Mouse (Mus musculus) embryo, embryonic 10 days (tissue): ENCODE data around the gene Smox.

Experiments used
- DNase-seq: peaks from one replicate; pipeline ENCODE4 v3.0.0-alpha.2; 2015; ENCODE audit warnings: low spot score

The Smox gene

DNA sequence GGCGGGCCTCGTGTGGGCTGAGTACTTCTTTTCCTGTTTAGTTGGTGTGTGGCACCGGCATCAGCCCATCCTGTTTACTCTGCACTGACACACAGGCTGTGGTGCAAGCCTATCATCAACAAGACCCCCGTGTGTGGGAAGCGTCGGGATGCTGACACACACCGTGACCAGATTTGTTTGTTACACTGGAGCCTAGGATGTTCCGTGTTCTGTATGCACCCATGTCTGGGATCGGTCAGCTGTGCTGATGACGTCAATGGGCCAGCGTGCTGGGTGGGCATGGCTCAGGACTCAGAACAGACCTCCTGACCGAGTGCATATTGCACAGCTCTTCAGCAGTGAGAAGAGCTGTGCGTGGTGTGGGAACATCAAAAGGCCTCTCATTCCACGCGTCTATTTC, 6.2 kb upstream of the Smox start:
- DNase-seq, result no peak

DNA sequence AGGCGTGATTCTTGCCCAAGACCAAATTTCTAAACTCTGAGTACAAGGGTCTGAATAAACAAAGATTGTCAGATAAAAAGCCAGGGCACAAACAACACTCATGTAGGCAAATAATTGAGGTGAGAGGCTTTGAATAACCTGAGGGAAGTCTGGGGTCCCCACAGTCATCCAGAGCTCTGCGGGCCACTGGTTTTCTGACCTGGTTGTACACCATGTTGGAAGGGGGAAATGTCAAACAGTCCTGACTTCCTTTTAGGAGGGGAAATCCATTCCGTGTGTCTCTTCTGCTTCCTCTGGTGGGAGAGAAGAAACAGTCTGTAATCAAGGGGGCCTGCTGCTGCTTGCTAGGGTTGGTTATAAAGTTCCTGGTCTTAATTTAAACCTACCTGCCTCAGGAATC, 5.2 kb upstream of the Smox start:
- no peak for DNase-seq

DNA sequence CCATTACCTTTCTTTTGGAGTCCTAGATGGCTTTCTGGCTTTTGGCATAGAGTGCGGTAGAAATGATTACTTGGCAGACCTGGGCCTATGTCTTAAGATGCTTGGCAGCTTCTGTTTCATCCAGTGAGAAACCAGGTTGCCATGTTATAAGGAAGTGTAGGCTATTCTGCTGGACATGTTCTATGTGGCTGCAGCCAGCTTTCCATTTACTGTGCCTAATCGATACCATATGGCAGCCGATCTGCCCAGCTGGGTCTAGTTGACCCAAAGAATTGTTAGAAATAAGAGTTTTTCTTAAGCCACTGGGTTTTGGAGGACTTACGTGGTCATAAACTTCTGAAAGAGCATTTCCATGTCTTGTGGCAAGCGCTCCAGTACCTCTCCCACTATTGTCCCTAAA, 4.0 kb upstream of the Smox start:
- no peak for DNase-seq

DNA sequence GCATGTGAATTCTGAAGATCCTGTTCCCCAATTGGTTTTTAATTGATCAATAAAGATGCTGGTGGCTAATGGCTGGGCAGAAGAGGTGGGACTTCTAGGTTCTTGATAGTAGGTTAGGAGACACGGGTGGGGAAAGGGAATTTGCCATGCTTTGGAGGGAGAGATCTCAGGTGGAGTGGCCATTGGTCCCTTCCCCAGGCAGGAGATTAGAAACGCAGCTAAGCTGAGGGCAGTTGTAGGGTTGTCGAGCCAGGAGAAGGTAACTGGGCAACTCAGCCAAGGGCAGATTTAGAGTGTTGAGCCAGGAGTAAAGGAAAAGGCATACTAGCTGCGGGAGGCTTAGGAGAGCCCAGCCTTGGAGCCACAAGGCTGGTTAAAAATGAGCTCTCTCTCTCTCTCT, 3.0 kb upstream of the Smox start:
- no peak for DNase-seq

DNA sequence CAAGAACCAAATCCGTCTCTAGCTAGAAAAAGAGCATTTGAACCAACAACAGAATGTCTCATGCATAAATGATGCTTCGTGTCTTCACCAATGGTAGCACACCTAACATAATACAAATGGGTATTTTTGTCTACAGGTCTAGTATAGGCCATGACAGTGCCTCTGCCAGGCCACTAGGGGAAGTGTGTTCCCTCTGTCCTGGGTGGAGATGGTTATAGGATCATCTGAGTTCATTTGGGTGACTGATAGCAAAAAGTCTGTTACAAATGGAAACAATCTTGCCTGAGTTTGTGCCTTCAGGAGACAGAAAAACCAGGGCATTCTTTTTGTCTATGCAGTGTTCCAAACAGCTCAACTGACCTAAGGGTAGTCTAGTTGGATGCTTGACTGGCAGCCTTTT, 2.4 kb upstream of the Smox start:
- DNase-seq, result no peak

DNA sequence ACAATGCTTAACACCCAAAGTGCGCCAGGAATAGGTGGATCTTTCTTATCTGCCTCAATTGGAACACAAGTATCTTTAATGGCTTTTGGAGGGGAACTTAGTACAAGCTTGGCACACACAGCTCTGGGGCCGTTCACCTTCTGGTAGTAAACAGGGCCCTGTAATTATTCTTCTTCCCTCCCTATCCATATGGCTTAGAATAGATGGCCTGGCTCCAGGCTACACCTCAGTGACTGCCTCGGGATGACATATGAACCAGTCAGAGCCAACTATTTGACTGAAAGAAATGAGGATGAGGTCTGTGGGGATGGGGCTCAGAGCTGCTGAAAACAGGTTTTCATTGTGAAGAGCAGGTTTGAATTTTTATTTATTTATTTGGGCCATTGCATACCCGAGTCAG, 1.7 kb upstream of the Smox start:
- DNase-seq, result no peak

DNA sequence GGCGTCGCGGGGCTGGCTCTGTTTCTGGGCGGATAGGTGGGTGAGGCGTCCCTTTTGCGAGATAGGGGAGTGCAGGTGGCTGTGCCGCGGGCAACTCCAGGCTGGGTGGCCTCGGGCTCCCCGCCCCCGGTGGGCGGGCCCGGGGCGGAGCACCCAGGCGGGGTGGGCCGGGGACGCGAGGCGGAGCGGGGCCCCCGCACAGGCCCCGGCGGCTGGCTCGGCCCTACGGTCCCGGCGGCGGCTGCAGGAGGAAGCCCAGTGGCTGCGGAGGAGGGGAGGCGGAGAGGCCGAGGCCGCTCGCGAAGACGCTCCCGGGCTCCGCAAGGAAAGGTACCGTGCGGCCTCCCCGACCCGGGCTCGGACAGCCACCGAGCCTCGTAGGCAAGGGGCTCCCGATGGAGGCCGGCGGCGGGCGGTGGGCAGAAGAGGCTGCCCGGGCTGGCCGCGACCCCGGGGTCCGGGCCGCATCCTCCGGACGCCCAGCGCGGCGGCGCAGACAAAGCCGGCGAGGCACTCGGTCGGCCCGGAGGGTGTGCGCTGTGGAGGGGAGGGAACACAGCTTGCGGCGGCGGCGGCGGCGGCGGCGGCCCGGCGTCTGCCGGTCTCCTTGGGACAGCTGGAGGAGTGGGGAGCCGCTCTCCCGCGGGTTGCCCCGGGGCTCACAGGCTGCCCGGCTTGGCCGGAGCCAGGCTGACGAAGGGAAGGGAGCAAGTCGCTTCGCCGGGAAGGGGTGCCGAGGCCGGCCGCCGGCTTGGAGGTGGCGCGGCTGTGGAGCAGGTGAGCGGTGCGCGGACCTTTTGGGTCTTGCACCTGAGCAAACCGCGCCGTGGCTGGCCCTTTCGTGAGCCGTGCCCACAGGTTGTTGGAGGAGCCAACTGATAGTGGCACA, 655 bp downstream of the Smox start:
- peak; percentile 69 for DNase-seq

DNA sequence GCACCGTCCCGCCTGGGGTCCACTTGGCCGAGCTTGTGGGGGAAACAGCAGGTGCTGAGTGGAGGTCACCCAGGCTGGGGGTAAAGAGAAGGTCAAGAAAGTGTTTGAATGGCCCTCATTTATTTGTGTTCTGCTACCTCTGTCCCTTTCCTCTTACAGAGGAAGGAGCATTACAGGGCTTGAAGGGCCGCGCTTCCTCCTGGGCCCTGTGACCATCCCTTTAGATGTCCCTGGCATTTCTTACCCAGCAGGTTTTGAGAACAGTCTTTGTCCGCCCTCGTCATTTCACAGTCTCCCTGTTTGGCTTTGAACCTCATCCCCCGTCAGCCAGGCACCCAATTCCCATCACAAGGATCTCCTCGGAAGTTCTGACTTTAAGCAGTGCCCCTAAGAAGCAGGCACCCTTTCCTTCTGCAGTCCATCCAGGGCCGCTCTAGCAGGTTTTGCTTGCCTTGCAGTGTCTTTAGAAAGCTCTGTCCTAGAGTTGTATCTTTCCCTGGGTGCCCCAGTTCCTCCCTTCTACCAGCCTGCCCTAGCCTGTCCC, 1.4 kb downstream of the Smox start:
- DNase-seq, result peak; percentile 32

DNA sequence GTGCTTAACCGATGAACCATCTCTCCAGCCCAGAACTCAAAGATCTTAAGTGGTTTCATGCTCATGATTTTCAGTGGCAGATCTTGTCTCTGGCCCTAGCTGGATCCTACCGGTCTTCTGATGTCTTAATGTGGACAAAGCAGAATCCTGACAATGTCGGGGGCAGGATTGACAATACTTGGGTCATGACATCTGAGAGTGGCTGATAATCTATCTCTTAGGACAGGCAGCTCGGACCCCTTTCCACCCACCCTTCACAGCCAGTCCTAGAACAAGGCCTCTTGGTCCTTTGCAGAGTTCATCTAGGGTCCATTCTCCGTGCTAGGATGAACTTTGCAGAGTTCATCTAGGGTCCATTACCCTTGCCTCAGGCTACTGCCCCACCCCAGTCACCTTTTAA, 2.1 kb downstream of the Smox start:
- peak; percentile 32 for DNase-seq

DNA sequence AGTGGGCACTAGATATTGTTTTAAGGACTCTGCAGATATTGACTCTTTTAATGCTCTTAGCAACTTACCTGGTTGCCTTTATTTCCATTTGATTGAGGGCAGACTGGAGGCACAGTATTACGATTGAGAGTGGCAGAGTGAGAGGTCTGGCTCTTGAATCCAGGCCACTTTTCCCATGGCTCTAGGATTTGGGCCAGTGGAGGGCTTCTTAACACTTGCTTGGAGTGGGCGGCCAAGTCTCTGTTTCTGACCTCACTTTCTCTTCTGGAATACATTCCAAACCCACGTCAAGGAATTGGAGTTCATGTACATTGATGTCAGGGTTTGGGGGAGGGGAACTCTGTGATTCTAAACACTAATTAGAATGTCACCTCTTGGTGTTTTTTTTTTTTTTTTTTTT, 4.0 kb downstream of the Smox start:
- no peak for DNase-seq

DNA sequence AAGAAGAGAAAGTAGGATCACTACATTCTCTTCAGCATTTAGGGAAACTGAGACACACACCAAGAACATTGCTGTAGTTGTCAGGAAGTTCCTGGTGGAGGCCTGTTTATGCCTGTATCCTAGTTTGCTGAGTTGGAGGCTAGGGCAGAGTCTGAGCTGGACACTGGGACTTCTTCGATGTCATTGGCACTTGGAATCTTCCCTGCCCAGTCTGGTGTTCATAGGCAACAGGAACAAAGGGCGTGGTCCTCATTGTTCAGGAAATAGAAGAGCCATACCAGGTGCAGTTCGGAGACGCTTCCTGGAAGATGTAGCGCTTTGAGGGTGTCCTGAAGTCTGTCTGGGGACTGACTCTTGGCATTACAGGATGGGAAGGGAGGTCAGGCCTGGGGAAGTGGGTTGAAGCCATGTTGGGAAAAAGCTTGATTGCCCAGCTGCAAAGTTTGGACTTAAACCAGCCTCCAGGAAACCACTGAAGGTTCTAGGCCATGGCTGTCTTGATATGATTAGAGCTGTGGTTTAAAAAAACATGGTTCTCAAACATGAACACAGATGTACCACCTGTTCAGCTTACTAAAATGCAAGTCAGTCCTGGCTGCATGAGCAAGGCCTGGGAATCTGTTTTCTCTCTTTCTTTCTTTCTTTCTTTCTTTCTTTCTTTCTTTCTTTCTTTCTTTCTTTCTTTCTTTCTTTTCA, 5.0 kb downstream of the Smox start:
- DNase-seq, result no peak

DNA sequence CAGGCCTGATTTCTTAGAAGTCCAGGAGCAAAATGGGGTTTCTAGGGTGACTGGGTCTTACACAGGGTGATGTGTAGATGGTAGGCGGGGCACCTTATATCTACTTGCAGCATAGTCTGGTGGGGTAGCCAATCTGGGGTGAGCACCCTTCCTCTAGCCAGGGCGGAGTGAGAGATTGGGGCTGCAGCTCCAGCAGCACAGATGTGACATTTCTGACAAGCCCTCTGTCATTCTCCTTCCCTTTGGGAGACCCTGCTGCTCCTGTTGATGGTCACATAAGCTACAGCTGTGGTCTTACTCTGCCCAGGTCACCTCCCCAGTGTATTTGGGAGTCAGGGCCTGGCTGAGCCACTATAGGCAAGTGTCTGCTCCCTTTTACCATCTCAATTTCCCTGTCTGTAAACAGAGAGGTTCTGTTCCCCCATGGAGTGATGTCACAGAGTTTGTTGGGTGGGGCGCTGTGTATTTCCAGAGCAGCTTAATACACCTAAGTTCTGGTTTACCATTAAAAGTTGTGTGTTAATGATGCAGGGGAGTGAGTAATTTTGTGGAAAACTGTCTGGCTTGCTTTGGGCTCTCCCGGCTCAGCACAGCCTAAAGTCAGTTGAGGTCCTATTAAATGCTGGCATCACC, 6.0 kb downstream of the Smox start:
- DNase-seq, result no peak

DNA sequence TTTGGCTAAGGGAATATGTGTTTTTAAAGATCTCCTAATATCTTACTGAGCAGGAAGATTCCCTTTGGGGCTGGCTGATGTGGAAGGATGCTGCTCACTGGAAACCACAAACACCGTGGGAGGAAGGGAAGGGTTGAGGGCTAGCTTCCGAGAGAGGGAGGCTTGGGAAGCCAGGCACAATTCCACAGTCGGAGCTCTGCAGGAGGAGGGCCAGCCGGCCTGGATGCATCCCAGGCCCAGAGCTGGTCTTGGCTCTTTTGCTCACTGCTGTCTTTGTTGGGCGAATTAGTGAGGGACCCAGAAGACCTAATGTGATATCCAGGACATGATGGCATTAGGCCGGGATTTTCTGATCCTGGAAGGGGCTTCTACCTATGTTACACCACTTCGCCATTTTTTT, 6.9 kb downstream of the Smox start:
- no peak for DNase-seq

DNA sequence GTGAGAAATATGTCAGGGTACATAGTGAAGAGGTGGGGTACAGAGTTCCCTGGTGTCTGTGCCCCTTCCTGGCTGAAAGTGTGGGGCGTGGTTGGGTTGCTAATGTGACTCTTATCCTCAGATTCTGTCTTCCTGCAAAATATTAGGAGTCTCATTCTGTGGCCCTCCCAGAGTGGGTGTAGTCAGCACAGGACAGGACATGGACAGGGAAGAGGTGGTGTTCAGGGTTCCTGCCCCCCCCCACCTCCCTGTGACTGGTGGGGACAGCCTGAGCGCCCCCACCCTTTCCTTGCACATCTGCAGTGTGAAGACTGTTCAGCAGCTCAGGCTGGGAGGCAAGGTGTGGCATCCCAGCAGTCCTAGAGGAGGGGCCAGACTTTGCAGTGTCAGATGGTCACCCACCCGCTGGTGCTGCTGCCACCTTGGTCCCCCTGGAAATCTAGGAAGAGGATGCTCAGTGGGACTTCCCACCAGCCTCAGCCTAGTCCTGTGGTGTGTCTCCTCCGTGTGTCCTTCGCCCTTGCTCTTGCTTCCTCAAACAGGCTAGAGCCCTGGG, 8.1 kb downstream of the Smox start:
- DNase-seq, result no peak

DNA sequence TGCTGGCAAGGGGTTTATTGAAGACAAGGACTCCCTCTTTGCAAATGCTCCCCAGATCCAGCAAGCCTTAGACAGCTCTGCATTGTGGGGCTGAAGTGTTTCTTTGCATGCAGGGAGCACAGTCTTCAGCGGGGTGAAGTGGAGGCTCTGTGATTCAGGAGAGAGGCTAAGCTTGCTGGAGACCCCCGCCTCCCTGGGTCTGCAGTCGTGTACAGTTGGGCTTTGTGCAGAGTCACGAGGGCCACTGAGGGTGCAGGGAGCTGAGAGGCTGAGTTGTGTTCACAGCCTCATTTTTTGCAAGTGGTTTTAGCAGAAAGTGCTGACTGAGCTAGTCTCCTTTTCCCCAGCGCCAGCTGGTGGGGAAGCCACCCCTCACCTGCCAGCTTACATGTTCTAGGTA, 10.6 kb downstream of the Smox start:
- DNase-seq, result no peak

DNA sequence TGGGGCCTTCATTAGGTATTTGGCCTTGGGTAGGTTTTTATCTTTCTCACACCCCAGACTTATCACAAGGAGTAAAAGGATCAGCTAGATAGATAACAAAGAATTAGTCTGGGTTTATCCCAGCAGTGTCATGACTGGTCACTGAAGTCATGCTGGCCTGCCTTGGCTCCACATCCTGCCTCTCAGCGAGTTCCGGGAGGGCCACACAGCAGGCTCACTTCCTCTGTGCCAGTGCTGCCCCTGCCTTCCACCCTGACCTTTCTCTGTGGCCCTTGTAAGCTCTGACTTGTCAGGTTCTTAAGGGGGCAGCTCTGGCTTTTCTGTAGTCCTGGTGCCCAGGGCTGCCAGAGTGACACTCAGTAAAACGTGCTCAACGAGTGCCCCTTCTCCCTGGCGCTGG, 11.3 kb downstream of the Smox start:
- DNase-seq, result no peak

DNA sequence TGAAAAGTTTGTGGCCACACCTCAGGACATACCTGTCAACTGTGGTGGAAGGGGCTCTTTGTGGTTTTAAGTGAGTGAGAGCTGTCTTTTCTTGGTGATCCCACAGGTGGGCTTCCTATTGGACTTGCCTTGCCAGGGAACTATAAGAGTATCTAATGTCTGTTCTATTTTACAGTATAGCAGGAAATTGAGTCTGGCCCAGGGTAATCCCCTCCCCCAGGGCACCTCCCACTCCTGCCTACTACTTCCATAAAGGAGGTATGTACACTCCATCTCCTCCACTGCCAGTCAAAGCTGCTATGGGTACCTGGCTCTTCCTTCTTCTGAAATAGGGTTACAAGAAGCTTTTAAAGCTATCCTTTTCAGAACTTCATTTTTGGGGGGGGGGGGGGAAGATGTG, 14.1 kb downstream of the Smox start:
- no peak for DNase-seq

DNA sequence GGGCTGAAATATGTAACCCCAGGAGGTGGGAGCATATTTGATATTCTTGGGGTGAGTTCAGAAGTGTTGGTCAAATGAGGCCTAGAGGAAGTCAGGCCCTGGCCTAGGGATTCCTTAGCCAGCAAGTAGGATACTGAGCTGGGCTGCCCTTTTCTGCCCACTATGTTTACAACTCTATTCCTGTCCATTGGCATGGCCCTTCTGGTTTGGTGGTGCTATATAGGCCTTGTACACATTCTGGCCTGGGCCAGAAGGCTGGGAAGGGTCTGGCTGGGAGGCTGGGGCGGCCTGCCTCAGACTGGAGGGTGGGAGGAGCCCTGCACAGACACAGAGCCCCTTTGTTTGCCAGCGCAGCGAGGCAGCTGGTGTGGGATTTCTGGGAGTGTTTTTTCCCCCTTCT, 15.1 kb downstream of the Smox start:
- peak; percentile 62 for DNase-seq

DNA sequence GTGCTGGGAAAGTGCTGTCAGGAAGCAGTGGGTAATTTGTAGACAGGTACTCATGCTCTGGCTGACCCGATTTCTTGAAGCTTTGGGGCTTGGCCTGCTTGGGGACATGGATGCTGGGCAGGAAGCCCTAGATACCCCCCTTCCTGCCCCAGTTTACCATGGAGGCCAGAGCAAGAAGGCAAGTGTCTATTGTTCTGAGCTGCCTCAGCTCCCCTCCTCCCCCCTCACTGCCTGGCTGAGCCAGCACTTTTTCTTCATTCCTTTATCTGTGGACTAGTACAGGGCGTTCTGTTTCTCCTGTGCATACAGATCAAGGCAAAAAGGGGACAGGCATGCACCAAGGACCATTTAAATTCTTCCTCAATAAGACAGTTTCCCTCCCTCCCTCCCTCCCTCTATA, 17.2 kb downstream of the Smox start:
- no peak for DNase-seq

DNA sequence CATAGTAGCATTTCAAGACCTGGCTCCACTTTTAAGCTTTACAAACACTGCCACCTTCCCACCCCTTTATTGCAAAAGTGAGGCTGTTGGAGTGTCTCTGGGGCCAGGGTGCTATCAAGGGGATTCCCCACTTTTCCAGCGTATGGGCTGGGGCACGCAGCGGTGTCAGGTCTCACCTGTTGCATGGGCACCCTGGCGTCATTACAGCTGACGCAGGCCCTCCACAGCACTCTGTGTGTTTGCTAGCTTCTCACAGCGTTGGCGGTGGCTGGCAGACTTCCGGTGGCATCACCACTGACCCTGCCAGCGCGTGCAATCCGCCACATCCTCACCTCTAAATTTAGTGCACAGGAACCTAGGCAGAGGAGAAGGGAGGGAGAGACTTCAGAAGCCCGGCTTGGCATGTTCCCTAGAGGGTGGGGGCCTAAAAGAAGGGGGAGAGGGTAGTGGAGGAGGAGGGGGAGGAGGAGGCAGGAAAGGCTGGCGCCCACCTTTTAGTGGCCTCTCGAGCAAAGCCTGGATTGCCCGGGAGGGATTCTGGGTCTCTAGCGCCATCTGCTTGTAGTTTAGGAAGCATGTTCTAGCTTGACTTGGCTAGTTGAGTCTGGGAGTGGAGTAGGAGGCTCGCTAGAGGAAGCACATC, 18.5 kb downstream of the Smox start:
- DNase-seq, result peak; percentile 91

DNA sequence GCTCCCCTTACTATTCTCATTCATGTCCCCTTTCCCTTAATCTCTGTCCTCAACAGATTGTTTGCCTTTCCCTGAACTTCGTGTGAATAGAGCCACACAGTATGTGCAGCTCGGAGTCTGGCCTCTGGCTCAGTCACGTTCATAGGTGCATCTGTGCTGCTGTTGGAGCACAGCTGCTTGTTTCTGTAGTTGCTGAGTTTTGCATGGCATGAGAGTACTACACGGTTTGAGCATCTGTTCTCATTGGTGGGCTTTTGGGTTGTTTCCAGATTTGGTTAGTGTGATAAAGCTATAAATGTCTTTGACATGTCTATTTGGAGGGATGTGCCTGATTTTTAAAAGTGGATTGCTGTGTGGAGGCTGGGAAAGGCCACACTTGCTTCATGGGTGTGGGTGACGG, 19.2 kb downstream of the Smox start:
- no peak for DNase-seq

DNA sequence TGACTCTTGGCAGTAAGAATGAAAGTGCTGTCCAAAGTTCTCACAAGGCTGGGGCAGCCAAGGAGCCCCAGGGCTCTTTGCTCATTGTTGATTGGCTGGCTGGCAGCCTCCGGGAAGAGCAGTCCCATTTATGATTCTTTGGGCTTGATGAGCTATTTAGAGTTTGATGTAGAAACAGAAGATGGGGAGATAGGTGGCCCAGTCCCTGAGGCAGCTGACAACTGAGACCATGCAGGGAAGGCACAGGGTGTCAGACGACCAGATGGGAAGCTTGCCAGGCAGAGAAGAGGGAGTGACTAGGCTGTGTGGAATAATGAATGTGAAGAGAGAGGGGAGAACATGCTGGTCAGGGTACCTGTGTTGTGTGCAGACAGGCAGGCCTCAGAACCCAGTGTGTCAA, 22.2 kb downstream of the Smox start:
- DNase-seq, result no peak
